Mouse (Mus musculus) heart, embryonic 13.5 days (tissue): ENCODE data around the gene 2700081O15Rik. TPM values are rescaled to one million over a fixed set of nuclear protein-coding genes. Genes with fewer than 3 reads are reported as not detected.

Experiments used
- ATAC-seq: fragments of 200-750 bp; cut with Nextera tagmentation; 2 replicates; pipeline ENCODE4 v1.8.0; 2017; ENCODE audit warnings: moderate TSS enrichment; ENCODE audit not compliant: insufficient number of reproducible peaks, low FRiP score, low TSS enrichment; ENCODE audit errors: extremely low read depth
- H3K27ac ChIP-seq: fragments of 300-500 bp; sonication (generic); replicated peaks from 2 replicates; pipeline ENCODE4 v1.5.1; 2015; ENCODE audit warnings: moderate library complexity, mild to moderate bottlenecking, inconsistent platforms
- H3K27me3 ChIP-seq: fragments of 300-500 bp; sonication (generic); replicated peaks from 2 replicates; pipeline ENCODE4 v1.6.1; 2015; ENCODE audit warnings: mild to moderate bottlenecking, inconsistent platforms
- H3K36me3 ChIP-seq: fragments of 300-500 bp; sonication (generic); 2 replicates; pipeline ENCODE4 v1.6.1; 2015; ENCODE audit warnings: mild to moderate bottlenecking, inconsistent platforms
- H3K4me1 ChIP-seq: fragments of 300-500 bp; sonication (generic); 2 replicates; pipeline ENCODE4 v1.6.1; 2015; ENCODE audit warnings: inconsistent platforms
- H3K4me2 ChIP-seq: fragments of 300-500 bp; sonication (generic); 2 replicates; pipeline ENCODE4 v1.6.1; 2015; ENCODE audit warnings: inconsistent platforms, mild to moderate bottlenecking, moderate library complexity
- H3K4me3 ChIP-seq: fragments of 300-500 bp; sonication (generic); 2 replicates; pipeline ENCODE4 v1.5.1; 2015; ENCODE audit warnings: moderate library complexity, mild to moderate bottlenecking, inconsistent platforms
- H3K9ac ChIP-seq: fragments of 300-500 bp; sonication (generic); 2 replicates; pipeline ENCODE4 v1.6.1; 2015; ENCODE audit warnings: inconsistent platforms, mild to moderate bottlenecking, moderate library complexity
- H3K9me3 ChIP-seq: fragments of 300-500 bp; sonication (generic); 2 replicates; pipeline ENCODE4 v1.6.1; 2016; ENCODE audit warnings: inconsistent platforms
- WGBS: fragments of 180-500 bp; shearing (Covaris S2); methylation state at CpG from one replicate; pipeline ENCODE4 v1.1.7; 2015; ENCODE audit warnings: mixed read lengths; 5-methylcytosine and 5-hydroxymethylcytosine counted together
- polyA plus RNA-seq: library from polyadenylated mRNA; unstranded; fragments of >200 nt; fragmentation: Nextera tagmentation; extraction: Ambion mirVana; gene quantifications from 2 replicates; pipeline ENCODE4 v1.2.1, GENCODE M21; 2015

The 2700081O15Rik gene
- polyA plus RNA-seq, 1 experiment from 2014 or later = 3.7 TPM

DNA sequence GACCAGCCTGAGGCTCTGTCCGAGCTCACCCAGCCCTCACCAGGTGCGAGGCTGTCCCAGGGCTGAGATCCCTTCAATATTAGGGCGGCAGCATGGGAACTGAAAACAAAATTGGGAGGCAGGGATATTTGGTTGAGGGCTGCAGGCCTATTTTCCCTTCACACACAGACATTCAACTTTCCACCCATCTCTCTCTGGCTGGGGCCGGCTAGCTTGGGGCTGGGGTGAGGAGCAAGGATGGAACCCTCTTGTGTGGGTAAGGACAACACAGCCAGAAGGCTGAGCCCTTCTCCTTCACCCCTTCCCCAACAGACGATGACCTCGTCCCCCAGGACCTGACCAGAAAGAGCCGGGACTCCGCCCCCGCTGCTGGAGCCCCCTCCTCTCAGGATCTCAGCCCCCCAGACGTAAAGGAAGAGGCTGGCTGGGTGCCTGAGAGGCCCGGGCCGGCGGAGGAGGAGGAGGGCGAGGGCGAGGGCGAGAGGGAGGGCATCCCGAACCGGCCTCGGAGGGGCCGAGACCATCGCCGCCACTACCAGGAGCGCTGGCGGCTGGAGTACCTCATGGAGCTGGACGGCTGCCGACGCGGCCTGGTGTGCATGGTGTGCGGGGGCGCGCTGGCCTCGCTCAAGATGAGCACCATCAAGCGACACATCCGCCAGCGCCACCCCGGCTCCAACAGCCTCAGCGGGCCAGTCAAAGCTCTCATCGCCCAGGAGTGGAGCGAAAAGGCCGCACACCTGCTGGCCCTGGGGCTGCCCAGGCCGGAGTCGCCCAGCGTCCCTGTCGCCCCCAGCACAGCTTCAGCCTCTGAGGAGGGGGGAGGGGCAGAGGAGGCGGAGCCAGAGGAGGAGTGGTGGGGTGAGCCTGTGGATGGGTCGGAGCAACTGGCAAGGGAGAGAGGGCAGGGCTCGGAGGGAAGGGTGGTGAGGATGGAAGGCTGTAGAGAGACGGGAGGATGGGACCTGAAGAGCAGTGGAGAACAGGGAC is 4.5 kb downstream of the 2700081O15Rik start:
- Histone ChIP-seq H3K27me3 (no peaks in the 10 kb centered on the region), H3K27ac (peak overlapping the region; percentile 74), H3K4me3 (peak overlapping the region; percentile 31), H3K9ac (peak overlapping the region; percentile 73), H3K4me1 (peaks cover 72% of the 10 kb centered on the region), H3K4me2 (peak overlapping the region; percentile 60), H3K36me3 (peaks cover 71% of the 10 kb centered on the region), H3K9me3 (no peaks in the 10 kb centered on the region)
- ATAC-seq = peak; percentile 2; the same call in 1 of the 2 replicates
- WGBS = 15% methylated on average over 44 of the region's 48 CpGs

DNA sequence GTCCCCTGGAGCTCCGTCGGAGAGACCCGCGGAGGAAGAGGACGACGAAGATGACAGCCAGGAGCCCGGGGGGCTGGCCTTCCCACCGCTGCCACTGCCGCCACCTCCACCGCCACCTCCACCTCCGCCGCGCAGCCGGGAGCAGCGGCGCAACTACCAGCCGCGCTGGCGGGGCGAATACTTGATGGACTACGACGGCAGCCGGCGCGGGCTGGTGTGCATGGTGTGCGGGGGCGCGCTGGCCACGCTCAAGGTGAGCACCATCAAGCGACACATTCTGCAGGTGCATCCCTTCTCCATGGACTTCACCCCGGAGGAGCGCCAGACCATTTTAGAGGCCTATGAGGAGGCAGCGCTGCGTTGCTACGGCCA is 5.2 kb downstream of the 2700081O15Rik start:
- no peaks in the 10 kb centered on the region for H3K27me3 ChIP-seq
- peak overlapping the region; percentile 73 for H3K9ac ChIP-seq
- no peaks in the 10 kb centered on the region for H3K9me3 ChIP-seq
- peak overlapping the region; percentile 31 for H3K4me3 ChIP-seq
- peak overlapping the region; percentile 74 for H3K27ac ChIP-seq
- H3K36me3 ChIP-seq = peaks cover 78% of the 10 kb centered on the region
- no peak for ATAC-seq
- peak overlapping the region; percentile 60 for H3K4me2 ChIP-seq
- WGBS = 15% methylated on average over 35 of the region's 35 CpGs
- H3K4me1 ChIP-seq = peaks cover 73% of the 10 kb centered on the region

DNA sequence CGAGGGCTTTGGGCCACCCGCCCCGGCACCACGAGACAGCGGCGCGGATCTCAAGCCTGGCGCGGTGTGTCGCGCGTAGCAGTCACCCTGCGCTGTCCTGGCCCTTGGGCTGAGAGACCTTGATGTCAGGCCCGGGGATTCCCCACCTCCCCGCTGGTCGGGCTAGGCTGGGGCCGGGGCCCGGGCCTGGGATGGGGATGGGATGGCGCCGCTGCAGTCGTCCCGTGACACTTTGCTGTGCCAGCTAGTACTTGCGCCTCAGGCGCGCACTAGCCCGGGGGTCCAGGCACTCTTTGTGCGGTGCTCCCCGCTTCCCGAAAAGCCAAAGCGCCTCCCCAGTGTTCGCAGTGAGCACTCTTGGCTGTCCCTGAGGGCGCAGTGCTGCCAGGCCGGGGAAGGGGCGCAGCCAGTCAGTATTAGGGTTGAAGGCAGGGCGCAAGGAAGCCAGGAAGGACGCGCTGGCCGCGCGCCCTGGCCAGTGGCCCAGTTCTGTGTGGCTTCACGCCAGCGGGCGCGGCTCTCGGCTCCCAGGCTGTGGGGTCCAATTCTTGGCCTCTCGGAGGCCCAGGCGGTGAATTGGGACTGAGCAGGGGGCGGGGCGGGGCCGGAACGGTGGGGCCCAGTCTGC is 5.7 kb downstream of the 2700081O15Rik start:
- no peaks in the 10 kb centered on the region for H3K9me3 ChIP-seq
- H3K4me3 ChIP-seq = peak overlapping the region; percentile 31
- peak overlapping the region; percentile 74 for H3K27ac ChIP-seq
- peak overlapping the region; percentile 73 for H3K9ac ChIP-seq
- peak overlapping the region; percentile 60 for H3K4me2 ChIP-seq
- peaks cover 73% of the 10 kb centered on the region for H3K4me1 ChIP-seq
- H3K36me3 ChIP-seq = peaks cover 83% of the 10 kb centered on the region
- ATAC-seq = peak; percentile 45
- WGBS = 18% methylated on average over 51 of the region's 51 CpGs
- no peaks in the 10 kb centered on the region for H3K27me3 ChIP-seq

DNA sequence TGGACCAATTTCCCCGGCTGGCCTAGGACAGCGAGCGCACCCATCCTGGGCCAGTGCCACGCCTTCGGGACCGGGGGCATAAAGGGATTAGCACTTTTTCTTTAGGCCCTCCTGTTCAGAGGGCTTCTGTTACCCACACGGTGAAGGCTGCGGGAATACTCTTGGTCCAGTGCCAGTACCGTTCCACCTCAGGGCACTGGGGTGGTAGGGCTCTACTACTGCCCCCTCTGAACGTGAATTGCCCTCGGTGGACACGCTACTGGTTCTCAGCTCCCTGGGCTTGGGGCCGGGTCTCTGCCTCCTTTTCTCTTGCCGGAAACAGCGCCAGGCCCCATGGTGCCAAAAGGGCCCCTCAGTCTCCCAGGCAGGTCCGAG is 6.2 kb downstream of the 2700081O15Rik start:
- Histone ChIP-seq H3K36me3 (peaks cover 88% of the 10 kb centered on the region), H3K4me3 (peak overlapping the region; percentile 31), H3K9ac (peak overlapping the region; percentile 73), H3K4me1 (peaks cover 71% of the 10 kb centered on the region), H3K9me3 (no peaks in the 10 kb centered on the region), H3K27ac (peak overlapping the region; percentile 74), H3K4me2 (peak overlapping the region; percentile 60), H3K27me3 (no peaks in the 10 kb centered on the region)
- ATAC-seq = no peak; the same call in 1 of the 2 replicates
- 35% methylated on average over 16 of the region's 16 CpGs for WGBS

DNA sequence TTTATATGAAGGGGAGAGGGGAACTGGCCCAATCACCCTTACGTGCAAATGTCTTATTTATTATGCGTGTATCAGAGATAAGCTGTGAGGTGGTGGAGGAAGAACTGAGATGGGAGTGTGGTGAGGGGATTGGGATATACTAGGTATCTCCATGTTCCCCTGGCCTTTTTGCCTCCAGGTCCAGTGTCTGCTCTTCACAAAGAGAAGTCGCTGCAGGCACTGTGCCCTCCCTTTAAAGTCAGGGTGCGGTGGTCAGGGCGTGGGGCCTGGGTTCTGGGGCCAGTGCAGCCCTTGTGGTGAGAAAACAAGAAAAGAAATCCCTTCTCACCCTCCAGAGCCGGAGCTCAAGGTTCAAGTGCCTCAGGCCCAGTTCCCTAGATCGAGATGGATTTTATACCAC is 6.7 kb downstream of the 2700081O15Rik start:
- peak overlapping the region; percentile 74 for H3K27ac ChIP-seq

DNA sequence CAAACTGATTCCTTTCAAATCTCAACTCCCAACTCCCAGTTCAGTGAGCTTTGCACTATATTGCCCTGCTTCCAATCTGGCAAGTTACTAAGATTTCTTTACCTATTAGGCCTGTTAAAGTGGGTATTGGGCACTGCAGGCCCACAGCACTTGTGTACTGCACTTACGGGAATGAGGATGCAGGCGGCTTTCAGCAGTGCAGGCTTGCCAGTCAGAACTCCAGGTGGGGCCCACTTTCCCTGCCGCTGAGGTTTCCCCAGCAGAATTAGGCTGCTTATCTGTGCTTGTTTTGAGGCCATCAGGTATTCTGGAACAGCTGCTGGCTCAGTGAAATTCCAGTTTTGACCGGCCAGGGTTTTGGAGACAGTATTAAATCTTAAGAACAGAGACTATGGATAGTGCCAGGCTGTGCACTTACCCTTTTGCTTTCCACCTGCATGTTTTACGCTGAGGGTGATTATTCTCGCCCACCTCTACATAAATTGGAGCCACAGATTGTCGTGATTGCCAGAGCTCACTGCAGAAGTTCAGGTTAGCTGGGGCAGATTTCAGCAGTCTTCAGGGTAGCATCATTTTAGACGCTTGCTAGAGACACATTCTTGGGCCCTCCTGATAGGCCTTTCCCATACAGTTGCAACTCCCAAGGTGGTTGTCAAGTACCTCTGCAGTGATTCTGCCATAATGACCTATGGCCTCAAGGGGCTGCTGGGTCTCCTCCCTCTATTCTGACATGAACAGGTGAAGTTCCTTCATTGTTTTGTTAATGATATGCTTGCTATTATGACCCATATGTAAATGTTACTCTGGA is 7.4 kb downstream of the 2700081O15Rik start:
- Histone ChIP-seq H3K9me3 (no peaks in the 10 kb centered on the region), H3K27me3 (no peaks in the 10 kb centered on the region), H3K27ac (peak overlapping the region; percentile 46; the same call in 1 of the 2 replicates), H3K36me3 (peaks cover 98% of the 10 kb centered on the region), H3K4me3 (no peak overlapping the region), H3K9ac (peak overlapping the region; percentile 73), H3K4me2 (no peak overlapping the region), H3K4me1 (peaks cover 60% of the 10 kb centered on the region)
- no peak for ATAC-seq
- WGBS = 58% methylated on average over 8 of the region's 8 CpGs

More for the DNA sequence above, 6.7 kb downstream of the 2700081O15Rik start:
- peaks cover 66% of the 10 kb centered on the region for H3K4me1 ChIP-seq
- WGBS = 65% methylated on average over 7 of the region's 7 CpGs
- H3K27me3 ChIP-seq = no peaks in the 10 kb centered on the region
- H3K4me3 ChIP-seq = no peak overlapping the region
- peak overlapping the region; percentile 73 for H3K9ac ChIP-seq
- peaks cover 93% of the 10 kb centered on the region for H3K36me3 ChIP-seq
- H3K4me2 ChIP-seq = peak overlapping the region; percentile 60; the same call in 1 of the 2 replicates
- ATAC-seq = no peak
- H3K9me3 ChIP-seq = no peaks in the 10 kb centered on the region

DNA sequence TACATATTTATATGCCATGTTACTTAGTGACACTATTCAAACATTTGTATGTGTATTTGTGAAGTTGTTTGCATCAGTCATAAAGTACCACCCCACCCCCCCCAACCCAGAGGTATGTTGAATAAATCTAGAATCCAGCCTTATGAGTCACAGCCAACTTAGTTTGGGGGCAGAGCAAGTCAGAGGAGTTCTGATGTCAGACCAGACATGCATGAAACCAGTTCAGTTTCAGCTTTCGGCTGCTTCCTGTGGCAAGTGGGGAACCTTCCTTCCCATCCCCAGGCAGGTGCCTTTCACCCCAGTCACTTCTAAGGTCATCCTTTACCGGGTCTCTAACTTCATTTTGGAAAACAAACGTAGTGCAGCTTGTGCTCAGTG is 8.0 kb downstream of the 2700081O15Rik start:
- H3K36me3 ChIP-seq = peaks cover 95% of the 10 kb centered on the region

DNA sequence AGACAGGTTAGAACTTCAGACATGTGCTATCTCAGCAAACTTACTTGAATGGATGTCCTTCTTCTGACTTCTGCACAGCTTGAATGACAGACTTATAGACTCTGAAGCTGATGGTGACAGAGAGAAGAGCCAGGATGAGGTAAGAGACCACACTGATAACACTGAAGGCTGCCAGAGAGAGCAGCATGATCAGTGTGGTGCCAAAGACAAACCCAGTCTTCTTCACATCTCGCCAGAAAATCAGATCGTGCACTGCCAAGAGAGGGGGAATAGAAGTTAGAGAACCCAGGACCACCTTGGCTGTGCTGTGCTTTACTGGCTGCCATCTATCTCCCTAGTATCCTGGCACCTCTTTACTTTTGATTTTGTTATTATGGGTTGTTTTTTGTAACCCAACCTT is 17.5 kb downstream of the 2700081O15Rik start:
- Histone ChIP-seq H3K4me1 (peaks cover 4% of the 10 kb centered on the region; the same call in 1 of the 2 replicates), H3K27me3 (no peaks in the 10 kb centered on the region), H3K27ac (no peak overlapping the region), H3K4me3 (no peak overlapping the region), H3K9me3 (no peaks in the 10 kb centered on the region), H3K4me2 (no peak overlapping the region), H3K9ac (no peak overlapping the region), H3K36me3 (peaks cover 54% of the 10 kb centered on the region)
- no peak for ATAC-seq
- WGBS = 81% methylated on average over 2 of the region's 2 CpGs

More for the DNA sequence above, 8.0 kb downstream of the 2700081O15Rik start:
- Histone ChIP-seq H3K27me3 (no peaks in the 10 kb centered on the region), H3K4me3 (no peak overlapping the region), H3K4me1 (peaks cover 54% of the 10 kb centered on the region), H3K27ac (no peak overlapping the region), H3K4me2 (no peak overlapping the region), H3K9me3 (no peaks in the 10 kb centered on the region), H3K9ac (no peak overlapping the region)
- no peak for ATAC-seq
- WGBS = 50% methylated on average over 3 of the region's 3 CpGs

DNA sequence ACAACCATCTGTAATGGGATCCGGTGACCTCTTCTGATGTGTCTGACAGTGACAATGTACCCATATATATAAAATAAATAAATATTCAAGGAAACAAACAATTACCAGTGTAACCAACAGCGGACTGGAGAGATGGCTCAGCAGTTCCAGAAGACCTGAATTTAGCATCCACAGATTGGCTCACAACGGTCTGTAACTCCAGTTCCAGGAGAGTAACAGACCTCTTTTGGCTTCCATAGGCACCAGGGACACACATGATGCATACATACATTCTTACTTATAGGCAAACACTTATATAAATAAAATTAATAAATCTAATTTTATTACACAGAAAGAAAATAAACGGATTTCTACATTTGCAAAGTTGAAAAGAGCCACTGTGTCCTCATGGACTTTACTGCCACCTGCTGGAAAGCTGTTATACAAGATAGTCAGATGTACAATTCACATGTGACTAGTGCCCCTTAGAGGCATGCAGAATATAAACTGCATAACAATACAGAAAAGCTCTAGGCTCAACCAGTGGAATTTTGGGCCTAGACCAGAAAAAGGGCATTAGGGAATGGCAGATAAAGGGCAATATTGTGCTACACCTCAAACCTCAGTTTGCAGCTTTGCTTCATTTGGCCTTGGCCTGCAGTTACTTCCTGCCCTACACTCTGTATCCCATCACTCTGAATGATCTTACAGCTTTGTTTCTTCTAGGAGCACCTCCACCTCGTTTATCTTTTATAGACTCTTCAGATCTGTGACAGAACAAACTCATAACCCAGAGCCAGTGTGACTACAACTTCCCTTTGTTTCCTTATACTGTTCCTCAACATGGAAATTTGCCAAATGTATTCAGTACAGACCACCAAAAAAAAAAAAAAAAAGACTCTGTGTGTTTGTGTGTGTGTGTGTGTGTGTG is 18.9 kb downstream of the 2700081O15Rik start:
- no peak overlapping the region for H3K4me3 ChIP-seq
- no peak overlapping the region for H3K4me2 ChIP-seq
- H3K9ac ChIP-seq = no peak overlapping the region
- H3K9me3 ChIP-seq = no peaks in the 10 kb centered on the region
- 73% methylated on average over 5 of the region's 5 CpGs for WGBS
- H3K4me1 ChIP-seq = peaks cover 7% of the 10 kb centered on the region
- ATAC-seq = no peak
- no peak overlapping the region for H3K27ac ChIP-seq
- H3K27me3 ChIP-seq = no peaks in the 10 kb centered on the region
- H3K36me3 ChIP-seq = peaks cover 41% of the 10 kb centered on the region

DNA sequence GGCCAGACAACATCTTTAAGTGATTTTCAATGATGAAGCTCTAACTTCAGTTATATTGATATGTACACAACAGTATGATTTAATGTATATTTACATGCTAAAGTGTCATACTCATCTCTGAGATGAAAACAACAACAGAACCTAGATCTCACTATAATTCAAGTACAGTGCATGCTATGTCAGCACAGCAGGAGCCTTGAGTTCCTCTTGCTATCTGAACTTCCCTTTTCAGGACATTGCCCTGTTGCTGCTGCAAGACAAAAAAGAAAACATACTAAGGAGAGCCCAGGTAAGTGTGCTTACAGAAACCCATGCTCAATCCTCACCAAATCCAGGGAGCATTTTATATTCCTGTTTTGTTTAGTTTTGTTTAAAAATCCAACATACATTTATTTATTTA is 20.9 kb downstream of the 2700081O15Rik start:
- no peak for ATAC-seq
- Histone ChIP-seq H3K4me2 (no peak overlapping the region), H3K4me1 (peaks cover 9% of the 10 kb centered on the region), H3K36me3 (peaks cover 22% of the 10 kb centered on the region), H3K4me3 (no peak overlapping the region), H3K27me3 (no peaks in the 10 kb centered on the region), H3K9me3 (no peaks in the 10 kb centered on the region), H3K9ac (no peak overlapping the region), H3K27ac (no peak overlapping the region)
